Mouse (Mus musculus) stomach, postnatal 0 days (tissue): ENCODE measurements at regions not wholly inside any gene's neighbourhood (a gene's known extent, or its start where the extent isn't known, plus 50 kb on each side); places are given as distances from the start of the nearest gene placed in this dataset.

Source experiments
- ATAC-seq: fragments of 200-750 bp; cut with Nextera tagmentation; 2 replicates; pipeline ENCODE4 v1.8.0; 2017; ENCODE audit not compliant: low FRiP score, low TSS enrichment
- DNase-seq: peaks from one replicate; pipeline ENCODE4 v3.0.0-alpha.2; 2016; ENCODE audit warnings: low spot score
- H3K27ac ChIP-seq: fragments of 300-500 bp; sonication (generic); replicated peaks from 2 replicates; pipeline ENCODE4 v1.5.1; 2014; ENCODE audit warnings: mild to moderate bottlenecking, control low read depth
- H3K27me3 ChIP-seq: fragments of 300-500 bp; sonication (generic); 2 replicates; pipeline ENCODE4 v1.6.1; 2014; ENCODE audit warnings: low read length; ENCODE audit not compliant: control insufficient read depth, insufficient read depth
- H3K36me3 ChIP-seq: fragments of 300-500 bp; sonication (generic); 2 replicates; pipeline ENCODE4 v1.6.1; 2014; ENCODE audit warnings: low read length, mixed read lengths; ENCODE audit not compliant: control insufficient read depth, insufficient read depth
- H3K4me1 ChIP-seq: fragments of 300-500 bp; sonication (generic); replicated peaks from 2 replicates; pipeline ENCODE4 v1.6.1; 2014; ENCODE audit warnings: antibody characterized with exemption; ENCODE audit not compliant: control insufficient read depth, insufficient read depth
- H3K4me2 ChIP-seq: fragments of 300-500 bp; sonication (generic); replicated peaks from 2 replicates; pipeline ENCODE4 v1.6.1; 2014; ENCODE audit warnings: low read depth, mild to moderate bottlenecking, control low read depth, moderate library complexity
- H3K4me3 ChIP-seq: fragments of 300-500 bp; sonication (generic); 2 replicates; pipeline ENCODE4 v1.5.1; 2014; ENCODE audit warnings: low read depth, low read length, control low read depth
- H3K9ac ChIP-seq: fragments of 300-500 bp; sonication (generic); 2 replicates; pipeline ENCODE4 v1.6.1; 2014; ENCODE audit warnings: mild to moderate bottlenecking, low read length, control low read depth, mixed read lengths
- H3K9me3 ChIP-seq: fragments of 300-500 bp; sonication (generic); 2 replicates; pipeline ENCODE4 v1.6.1; 2016; ENCODE audit warnings: low read length; ENCODE audit not compliant: control insufficient read depth
- CTCF ChIP-seq: IDR thresholded peaks from 2 replicates; pipeline ENCODE4 v1.5.1; 2016; ENCODE audit warnings: antibody characterized with exemption, low read depth, mild to moderate bottlenecking, moderate library complexity
- EP300 ChIP-seq: optimal IDR thresholded peaks from 2 replicates; pipeline ENCODE3; 2016; ENCODE audit warnings: antibody characterized with exemption
- WGBS: fragments of 180-500 bp; shearing (Covaris S2); extraction: QIAGEN DNeasy Blood & Tissue Kit; methylation state at CpG from one replicate; pipeline ENCODE4 v1.1.7; 2014; 5-methylcytosine and 5-hydroxymethylcytosine counted together

DNA sequence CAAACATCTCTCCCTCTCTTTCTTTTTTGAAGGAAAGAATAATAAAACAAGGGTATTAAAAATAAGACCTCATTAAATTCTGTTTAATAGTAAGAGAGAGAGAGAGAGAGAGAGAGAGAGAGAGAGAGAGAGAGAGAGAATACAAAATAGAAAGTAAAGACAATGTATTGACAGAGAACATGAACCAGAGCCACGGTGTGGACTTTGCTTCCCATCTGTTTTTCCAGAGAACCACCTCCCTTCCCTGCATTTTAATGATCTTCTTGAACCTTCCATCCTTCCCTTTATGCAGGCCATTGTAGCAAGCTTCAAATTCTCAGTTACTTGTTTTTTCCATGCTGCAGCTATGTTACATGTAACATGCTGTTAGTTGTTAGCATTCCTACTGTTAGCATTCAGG lies 284.3 kb upstream of the Marcks start:
- Histone ChIP-seq H3K27me3 (no peaks in the 10 kb centered on the region), H3K36me3 (no peaks in the 10 kb centered on the region), H3K9me3 (no peaks in the 10 kb centered on the region), H3K27ac (no peak overlapping the region), H3K4me1 (no peaks in the 10 kb centered on the region), H3K4me3 (no peak overlapping the region), H3K4me2 (no peak overlapping the region), H3K9ac (no peak overlapping the region)
- ATAC-seq (no peak), DNase-seq (no peak)
- 11% methylated on average over 1 of the region's 1 CpGs for WGBS
- no peak for TF ChIP-seq CTCF
- no peak for TF ChIP-seq EP300

DNA sequence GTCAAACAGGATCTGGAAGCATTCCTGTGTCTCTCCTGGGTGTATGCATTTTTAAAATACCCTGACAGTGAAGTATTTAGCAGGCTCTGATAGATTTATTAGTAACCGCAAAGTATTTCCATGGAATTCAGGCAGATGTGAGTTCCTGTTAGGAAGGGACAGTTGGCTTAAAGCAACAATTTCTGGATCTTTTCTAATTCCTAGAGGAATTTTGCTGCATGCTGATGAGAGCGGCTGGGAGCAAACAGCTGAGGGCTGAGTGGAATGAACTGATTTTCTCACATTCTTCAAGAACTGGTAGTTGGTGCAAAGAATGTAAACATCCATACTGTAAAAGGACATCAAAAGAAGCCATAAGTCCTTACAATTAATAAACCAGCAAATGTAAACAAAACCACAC lies 283.9 kb upstream of the Marcks start:
- Histone ChIP-seq H3K27me3 (no peaks in the 10 kb centered on the region), H3K4me1 (no peaks in the 10 kb centered on the region), H3K36me3 (no peaks in the 10 kb centered on the region), H3K4me3 (no peak overlapping the region), H3K4me2 (no peak overlapping the region), H3K9me3 (no peaks in the 10 kb centered on the region), H3K9ac (no peak overlapping the region), H3K27ac (no peak overlapping the region)
- DNase-seq = no peak
- no peak for ATAC-seq
- no peak for TF ChIP-seq CTCF
- TF ChIP-seq EP300 = no peak
- WGBS = 15% methylated on average over 2 of the region's 2 CpGs

- no peaks in the 10 kb centered on the region for H3K27me3 ChIP-seq
- H3K36me3 ChIP-seq = no peaks in the 10 kb centered on the region
- 84% methylated on average over 1 of the region's 1 CpGs for WGBS
- no peak overlapping the region for H3K4me2 ChIP-seq
- H3K4me3 ChIP-seq = no peak overlapping the region
- H3K9ac ChIP-seq = no peak overlapping the region
- H3K27ac ChIP-seq = no peak overlapping the region
- no peak for DNase-seq
- no peaks in the 10 kb centered on the region for H3K9me3 ChIP-seq
- TF ChIP-seq CTCF = no peak
- no peak for TF ChIP-seq EP300
- no peaks in the 10 kb centered on the region for H3K4me1 ChIP-seq
- no peak for ATAC-seq
Measured at GRCm38 (mm10) chr10:37416321-37416720, 277.6 kb upstream of the Marcks start.

- TF ChIP-seq EP300 (no peak), CTCF (no peak)
Measured at GRCm38 (mm10) chr10:37412401-37412800, 273.7 kb upstream of the Marcks start.

GRCm38 (mm10) chr10:37409749-37410148 lies 271.0 kb upstream of the Marcks start:
- no peak for ATAC-seq
- Histone ChIP-seq H3K9ac (no peak overlapping the region), H3K4me3 (no peak overlapping the region), H3K27ac (no peak overlapping the region), H3K4me2 (no peak overlapping the region), H3K4me1 (no peaks in the 10 kb centered on the region), H3K27me3 (no peaks in the 10 kb centered on the region), H3K36me3 (no peaks in the 10 kb centered on the region), H3K9me3 (no peaks in the 10 kb centered on the region)
- 50% methylated on average over 1 of the region's 1 CpGs for WGBS
- no peak for DNase-seq
- no peak for TF ChIP-seq EP300
- no peak for TF ChIP-seq CTCF

More at GRCm38 (mm10) chr10:37412401-37412800, 273.7 kb upstream of the Marcks start:
- ATAC-seq (no peak), DNase-seq (no peak)
- no peaks in the 10 kb centered on the region for H3K36me3 ChIP-seq
- H3K4me2 ChIP-seq = no peak overlapping the region
- H3K4me3 ChIP-seq = no peak overlapping the region
- H3K9ac ChIP-seq = no peak overlapping the region
- WGBS = 90% methylated on average over 1 of the region's 1 CpGs
- H3K27me3 ChIP-seq = no peaks in the 10 kb centered on the region
- no peak overlapping the region for H3K27ac ChIP-seq
- no peaks in the 10 kb centered on the region for H3K4me1 ChIP-seq
- no peaks in the 10 kb centered on the region for H3K9me3 ChIP-seq

GRCm38 (mm10) chr10:37407487-37407886 lies 268.8 kb upstream of the Marcks start:
- no peaks in the 10 kb centered on the region for H3K9me3 ChIP-seq
- no peak overlapping the region for H3K4me3 ChIP-seq
- no peak overlapping the region for H3K9ac ChIP-seq
- no peak for DNase-seq
- 82% methylated on average over 2 of the region's 2 CpGs for WGBS
- H3K27me3 ChIP-seq = no peaks in the 10 kb centered on the region
- no peaks in the 10 kb centered on the region for H3K36me3 ChIP-seq
- H3K4me1 ChIP-seq = no peaks in the 10 kb centered on the region
- H3K27ac ChIP-seq = no peak overlapping the region
- ATAC-seq = no peak
- TF ChIP-seq EP300 = no peak
- TF ChIP-seq CTCF = no peak
- H3K4me2 ChIP-seq = no peak overlapping the region
